Mouse (Mus musculus) limb, embryonic 13.5 days (tissue): ENCODE results near the gene Ms4a13. TPM values are rescaled to one million over a fixed set of nuclear protein-coding genes. Genes with fewer than 3 reads are reported as not detected.
A peak's percentile ranks its signal among the peaks of the same experiment; 100 is the strongest.
"Not testable (repeated sequence)": the region's sequence is repeated elsewhere in the genome, so short reads cannot be mapped to it uniquely, and the experiment has no call there.

Source experiments
- ATAC-seq: fragments of 200-750 bp; cut with Nextera tagmentation; 2 replicates; pipeline ENCODE4 v1.8.0; 2017; ENCODE audit warnings: low read depth, moderate number of reproducible peaks, moderate TSS enrichment; ENCODE audit not compliant: low FRiP score
- H3K27ac ChIP-seq: fragments of 300-500 bp; sonication (generic); 2 replicates; pipeline ENCODE4 v1.5.1; 2015; ENCODE audit warnings: inconsistent platforms, mild to moderate bottlenecking, moderate library complexity
- H3K27me3 ChIP-seq: fragments of 300-500 bp; sonication (generic); 2 replicates; pipeline ENCODE4 v1.6.1; 2015; ENCODE audit warnings: mild to moderate bottlenecking, inconsistent platforms
- H3K36me3 ChIP-seq: fragments of 300-500 bp; sonication (generic); 2 replicates; pipeline ENCODE4 v1.6.1; 2015; ENCODE audit warnings: inconsistent platforms, mild to moderate bottlenecking, moderate library complexity
- H3K4me1 ChIP-seq: fragments of 300-500 bp; sonication (generic); 2 replicates; pipeline ENCODE4 v1.6.1; 2015; ENCODE audit warnings: inconsistent platforms
- H3K4me2 ChIP-seq: fragments of 300-500 bp; sonication (generic); replicated peaks from 2 replicates; pipeline ENCODE4 v1.6.1; 2015; ENCODE audit warnings: inconsistent platforms, mild to moderate bottlenecking, moderate library complexity
- H3K4me3 ChIP-seq: fragments of 300-500 bp; sonication (generic); 2 replicates; pipeline ENCODE4 v1.5.1; 2015; ENCODE audit warnings: moderate library complexity, mild to moderate bottlenecking, inconsistent platforms
- H3K9ac ChIP-seq: fragments of 300-500 bp; sonication (generic); 2 replicates; pipeline ENCODE4 v1.6.1; 2015; ENCODE audit warnings: mild to moderate bottlenecking, inconsistent platforms
- H3K9me3 ChIP-seq: fragments of 300-500 bp; sonication (generic); 2 replicates; pipeline ENCODE4 v1.6.1; 2016; ENCODE audit warnings: inconsistent platforms
- WGBS: fragments of 180-500 bp; shearing (Covaris S2); methylation state at CpG from one replicate; pipeline ENCODE4 v1.1.7; 2015; 5-methylcytosine and 5-hydroxymethylcytosine counted together
- polyA plus RNA-seq: library from polyadenylated mRNA; unstranded; fragments of >200 nt; fragmentation: Nextera tagmentation; extraction: Ambion mirVana; gene quantifications from 2 replicates; pipeline ENCODE4 v1.2.1, GENCODE M21; 2015

Gene Ms4a13
- not detected in 2 replicates for polyA plus RNA-seq

DNA sequence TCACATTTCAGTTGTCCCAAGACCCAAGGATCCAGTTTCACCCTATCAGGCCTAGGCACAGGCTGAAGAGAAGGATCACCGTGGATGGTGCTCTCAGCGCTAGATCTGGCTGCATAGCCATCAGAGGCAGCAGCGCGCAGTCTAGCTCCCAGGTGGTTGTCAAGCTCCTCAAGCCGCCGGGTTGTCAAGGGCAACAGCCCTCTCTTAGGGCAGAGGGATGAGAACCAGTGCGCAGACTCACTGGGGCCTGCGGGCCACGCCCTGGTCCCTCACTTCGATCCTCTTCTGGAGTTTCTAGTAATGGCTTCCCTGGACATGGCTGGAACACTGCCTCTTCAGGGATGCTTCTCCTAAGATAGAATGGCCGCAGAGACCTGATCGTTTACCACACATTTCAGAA, at the start of gene Ms4a13:
TSS of gene Ms4a13 (minus strand) at position 192 of the 400 bp plus-strand sequence.
- no peak within 1 kb of the TSS for H3K27ac ChIP-seq
- no peaks in the 10 kb centered on the region for H3K36me3 ChIP-seq
- no peak for ATAC-seq
- H3K4me1 ChIP-seq, result no peaks in the 10 kb centered on the region
- no peaks in the 10 kb centered on the region for H3K27me3 ChIP-seq
- no peaks in the 10 kb centered on the region for H3K9me3 ChIP-seq
- no peak within 1 kb of the TSS for H3K4me2 ChIP-seq
- 67% methylated on average over 12 of the region's 12 CpGs for WGBS
- H3K4me3 ChIP-seq, result no peak within 1 kb of the TSS
- H3K9ac ChIP-seq, result no peak within 1 kb of the TSS

DNA sequence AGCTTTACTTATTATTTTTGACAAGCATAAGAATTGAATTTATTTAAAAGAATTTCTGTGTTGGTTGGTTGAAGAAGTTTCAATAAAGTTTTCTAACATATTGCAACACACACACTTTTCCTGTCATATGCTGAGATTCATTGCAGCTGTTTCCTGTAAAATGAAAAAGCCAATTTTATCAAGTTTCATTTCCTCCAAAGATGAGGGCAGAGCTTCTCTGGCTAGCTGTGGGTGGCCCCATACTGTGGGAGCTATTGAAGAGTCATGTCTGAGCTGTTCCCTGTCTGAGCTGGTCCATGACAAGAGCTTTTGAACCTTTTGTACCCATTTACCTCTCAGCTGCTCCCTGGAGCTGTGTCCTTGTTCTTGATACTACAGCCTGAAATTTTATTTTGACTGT, 47.7 kb upstream of the Ms4a13 start:
- Histone ChIP-seq H3K9me3 (no peaks in the 10 kb centered on the region), H3K27me3 (no peaks in the 10 kb centered on the region), H3K36me3 (no peaks in the 10 kb centered on the region), H3K4me2 (no peak overlapping the region), H3K4me3 (no peak overlapping the region), H3K27ac (no peak overlapping the region), H3K4me1 (no peaks in the 10 kb centered on the region), H3K9ac (no peak overlapping the region)
- no peak for ATAC-seq

DNA sequence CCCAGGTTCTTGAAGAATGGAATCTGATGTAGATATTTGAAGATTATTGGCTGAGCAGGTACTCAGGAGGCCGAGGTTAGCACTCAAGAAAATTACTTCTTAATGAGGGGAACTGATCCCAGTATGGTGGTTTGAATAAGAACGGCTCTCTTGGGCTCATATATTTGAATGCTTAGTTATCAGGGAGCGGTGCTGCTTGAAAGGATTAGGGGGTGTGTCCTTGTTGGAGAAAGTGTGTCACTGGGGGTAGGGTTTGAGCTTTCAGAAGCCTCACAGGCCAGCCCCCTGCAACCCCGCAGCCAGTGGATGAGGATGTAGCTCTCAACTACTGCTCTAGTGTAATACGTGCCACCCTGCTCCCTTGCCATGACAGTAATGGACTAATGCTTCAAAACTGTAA, 46.0 kb upstream of the Ms4a13 start:
- Histone ChIP-seq H3K27ac (no peak overlapping the region), H3K27me3 (no peaks in the 10 kb centered on the region), H3K9ac (no peak overlapping the region), H3K9me3 (no peaks in the 10 kb centered on the region), H3K36me3 (no peaks in the 10 kb centered on the region), H3K4me1 (no peaks in the 10 kb centered on the region), H3K4me3 (no peak overlapping the region), H3K4me2 (no peak overlapping the region)
- no peak for ATAC-seq
- 55% methylated on average over 5 of the region's 5 CpGs for WGBS

DNA sequence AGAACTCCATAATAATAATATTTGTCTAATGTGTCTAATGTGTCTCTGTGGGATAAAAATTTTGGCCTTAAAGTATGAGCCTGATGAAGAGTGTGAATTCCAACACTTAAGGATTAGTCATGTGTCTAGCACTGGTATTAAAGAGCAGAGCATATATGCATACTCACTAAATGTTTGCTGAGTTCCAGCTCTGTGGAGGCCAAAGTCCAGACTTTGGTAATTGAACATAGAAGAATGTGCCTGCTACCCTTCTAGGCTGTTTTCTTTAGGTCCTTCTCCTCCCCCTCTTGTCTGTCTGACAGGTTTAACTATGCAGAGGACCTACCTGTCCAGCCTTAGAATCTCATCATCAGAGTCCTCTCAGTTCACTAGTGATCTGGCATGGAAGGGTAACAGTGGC, 39.3 kb upstream of the Ms4a13 start:
- Histone ChIP-seq H3K4me3 (no peak overlapping the region), H3K27ac (no peak overlapping the region), H3K9me3 (no peaks in the 10 kb centered on the region), H3K36me3 (no peaks in the 10 kb centered on the region), H3K9ac (no peak overlapping the region), H3K4me2 (no peak overlapping the region), H3K4me1 (peaks cover 7% of the 10 kb centered on the region; the same call in 1 of the 2 replicates), H3K27me3 (no peaks in the 10 kb centered on the region)
- no peak for ATAC-seq

DNA sequence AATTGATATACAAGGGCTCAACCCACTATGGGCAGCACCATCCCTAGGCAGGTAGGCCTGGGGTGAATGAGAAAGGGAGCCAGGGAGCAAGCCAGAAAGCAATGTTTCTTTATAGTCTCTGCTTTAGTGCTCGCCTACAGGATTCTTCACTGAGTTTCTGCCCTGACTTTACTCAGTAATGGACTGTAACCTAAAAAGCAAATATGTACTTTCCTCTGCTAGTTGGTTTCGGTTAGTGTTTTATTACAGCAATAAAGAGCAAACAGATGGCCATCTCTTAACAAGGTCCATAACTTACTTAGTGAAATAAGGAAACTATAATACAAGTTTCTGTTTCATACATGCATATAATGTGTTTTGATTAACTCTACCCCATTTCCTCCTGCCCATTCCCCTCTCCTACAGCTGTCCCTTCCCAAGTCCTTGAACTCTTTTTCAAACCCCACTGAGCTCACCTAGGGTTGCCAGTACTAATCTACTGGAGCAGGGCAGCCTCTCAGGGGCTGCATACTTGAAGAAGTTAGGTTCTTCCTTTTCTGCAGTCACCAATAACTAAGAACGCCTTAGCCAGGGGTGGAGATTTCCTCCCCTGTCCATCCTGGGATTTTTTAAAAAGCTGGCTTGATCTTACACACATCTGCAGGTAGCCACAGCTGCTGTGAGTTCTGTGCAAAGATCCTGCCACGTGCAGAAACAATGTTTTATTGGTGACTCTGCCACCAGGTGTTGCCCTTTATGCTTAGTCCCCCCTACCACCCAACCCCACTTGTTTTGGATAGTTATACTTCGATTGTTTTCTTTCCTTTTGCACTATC, 38.6 kb upstream of the Ms4a13 start:
- Histone ChIP-seq H3K4me2 (no peak overlapping the region), H3K27me3 (no peaks in the 10 kb centered on the region), H3K36me3 (no peaks in the 10 kb centered on the region), H3K4me3 (no peak overlapping the region), H3K27ac (no peak overlapping the region), H3K4me1 (peaks cover 7% of the 10 kb centered on the region; the same call in 1 of the 2 replicates), H3K9ac (no peak overlapping the region), H3K9me3 (no peaks in the 10 kb centered on the region)
- 25% methylated on average over 5 of the region's 5 CpGs for WGBS
- ATAC-seq, result peak; percentile 57; the same call in 1 of the 2 replicates

DNA sequence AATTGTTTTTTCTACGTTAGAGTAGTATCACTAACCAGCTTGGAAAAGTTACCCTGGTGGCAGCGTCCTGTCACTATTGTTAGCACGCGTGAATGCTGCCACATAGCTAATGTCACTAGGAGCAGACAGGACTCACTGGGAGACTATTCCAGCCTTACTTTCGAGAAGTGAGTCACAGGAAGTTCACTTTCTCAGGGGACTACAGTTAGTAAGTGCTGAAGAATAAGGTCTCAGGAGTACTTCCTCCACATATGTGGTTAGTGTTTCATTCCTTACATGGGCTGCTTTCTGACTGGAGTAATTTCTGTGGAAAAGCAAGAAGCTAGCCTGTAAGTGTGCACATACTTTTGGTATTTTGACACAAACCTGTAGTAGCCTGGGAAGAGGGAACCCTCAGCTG, 37.7 kb upstream of the Ms4a13 start:
- no peak for ATAC-seq
- Histone ChIP-seq H3K4me2 (no peak overlapping the region), H3K9ac (no peak overlapping the region), H3K4me3 (no peak overlapping the region), H3K27ac (no peak overlapping the region), H3K9me3 (no peaks in the 10 kb centered on the region), H3K27me3 (no peaks in the 10 kb centered on the region), H3K4me1 (peaks cover 7% of the 10 kb centered on the region; the same call in 1 of the 2 replicates), H3K36me3 (no peaks in the 10 kb centered on the region)
- WGBS, result 79% methylated on average over 5 of the region's 5 CpGs

DNA sequence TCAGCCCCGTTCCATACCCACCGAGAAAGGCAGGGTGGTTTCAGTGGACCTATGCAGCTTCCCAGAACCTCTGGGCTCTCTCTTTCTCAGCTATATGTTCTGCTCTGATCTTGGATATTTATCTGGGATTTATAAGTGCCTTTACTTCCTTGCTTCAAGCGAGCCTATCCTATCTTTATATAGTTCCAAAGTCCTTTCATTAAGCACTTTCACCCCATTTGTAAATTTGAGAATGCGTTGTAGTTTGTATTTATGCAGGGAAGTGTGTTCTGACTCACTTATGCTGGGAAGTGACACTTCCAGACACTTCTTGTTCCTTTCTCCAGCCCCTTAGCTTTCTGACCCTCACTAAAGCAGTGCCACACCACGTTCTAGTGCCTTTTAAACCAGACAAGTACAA, 35.8 kb upstream of the Ms4a13 start, which contains the start of gene Ms4a12:
TSS of gene Ms4a12 (minus strand) at position 101 of the 400 bp plus-strand sequence.
- Histone ChIP-seq H3K27ac (no peak within 1 kb of the TSS), H3K27me3 (no peaks in the 10 kb centered on the region), H3K4me2 (no peak within 1 kb of the TSS), H3K36me3 (no peaks in the 10 kb centered on the region), H3K4me3 (no peak within 1 kb of the TSS), H3K4me1 (peaks cover 7% of the 10 kb centered on the region; the same call in 1 of the 2 replicates), H3K9me3 (no peaks in the 10 kb centered on the region), H3K9ac (no peak within 1 kb of the TSS)
- ATAC-seq, result no peak
- WGBS, result 73% methylated on average over 5 of the region's 5 CpGs

DNA sequence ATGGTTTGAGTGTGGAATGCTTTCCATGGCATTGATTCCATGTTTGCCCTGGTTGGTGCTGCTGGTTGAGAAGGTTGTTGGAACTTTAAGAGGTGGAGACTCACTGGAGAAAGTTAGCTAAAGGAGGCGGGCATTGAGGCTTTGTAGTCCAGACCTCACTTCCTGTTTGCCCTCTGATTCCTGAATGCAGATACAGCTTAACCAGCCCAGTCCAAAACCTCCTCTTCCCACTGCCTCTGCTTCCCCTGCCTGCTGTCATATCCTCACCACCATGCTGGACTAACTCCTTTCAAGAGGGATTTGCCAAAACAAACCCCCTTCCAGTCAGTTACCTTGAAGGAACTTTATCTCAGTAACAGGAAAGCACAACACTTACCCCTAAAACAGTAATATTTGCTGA, 4.0 kb downstream of the Ms4a13 start:
- Histone ChIP-seq H3K27ac (no peak overlapping the region), H3K9me3 (no peaks in the 10 kb centered on the region), H3K4me3 (no peak overlapping the region), H3K9ac (no peak overlapping the region), H3K36me3 (no peaks in the 10 kb centered on the region), H3K4me1 (no peaks in the 10 kb centered on the region), H3K4me2 (no peak overlapping the region), H3K27me3 (no peaks in the 10 kb centered on the region)
- WGBS, result 66% methylated on average over 1 of the region's 1 CpGs
- ATAC-seq, result no peak

DNA sequence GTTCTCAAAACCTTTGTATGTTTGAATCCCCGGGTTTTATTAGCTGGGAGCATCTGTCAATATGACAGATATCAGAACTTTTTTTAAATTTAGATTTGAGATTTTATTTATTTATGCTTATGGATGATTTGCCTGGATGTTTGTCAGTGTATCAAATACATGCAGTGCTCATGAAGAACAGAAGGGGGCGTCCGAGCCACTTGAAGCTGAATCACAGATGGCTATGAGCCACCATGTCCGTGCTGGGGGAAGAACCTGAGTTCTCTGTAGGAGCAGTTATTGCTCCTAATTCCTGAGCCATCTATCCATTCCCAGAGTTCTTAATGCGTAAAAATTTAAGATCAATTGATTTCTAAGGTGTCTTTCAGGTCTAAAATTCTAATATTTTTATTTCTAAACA, 12.4 kb downstream of the Ms4a13 start:
- H3K4me1 ChIP-seq, result no peaks in the 10 kb centered on the region
- no peak overlapping the region for H3K27ac ChIP-seq
- ATAC-seq, result no peak
- 16% methylated on average over 5 of the region's 5 CpGs for WGBS
- H3K9me3 ChIP-seq, result no peaks in the 10 kb centered on the region
- H3K4me2 ChIP-seq, result no peak overlapping the region
- H3K36me3 ChIP-seq, result no peaks in the 10 kb centered on the region
- H3K27me3 ChIP-seq, result no peaks in the 10 kb centered on the region
- H3K9ac ChIP-seq, result no peak overlapping the region
- H3K4me3 ChIP-seq, result no peak overlapping the region

DNA sequence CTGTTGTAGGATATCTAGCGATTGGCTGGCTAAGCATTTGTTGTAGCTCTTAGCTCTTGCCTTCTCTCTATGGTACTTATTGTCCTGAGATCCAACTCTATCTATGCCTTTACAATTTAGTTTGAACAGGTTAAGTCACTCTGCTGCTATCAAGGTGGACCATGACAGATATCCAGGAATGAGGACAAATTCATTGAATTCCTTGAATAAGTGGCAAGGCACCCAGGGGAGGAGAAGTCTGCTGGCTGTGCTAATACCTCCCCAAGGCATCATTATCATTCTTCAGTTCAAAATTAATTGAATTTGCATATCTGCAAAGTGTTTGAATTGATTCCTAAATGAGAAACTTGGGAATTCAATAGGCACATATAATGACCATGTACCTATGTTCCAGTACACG, 19.1 kb downstream of the Ms4a13 start:
- H3K9me3 ChIP-seq, result no peaks in the 10 kb centered on the region
- no peak overlapping the region for H3K27ac ChIP-seq
- no peaks in the 10 kb centered on the region for H3K27me3 ChIP-seq
- no peak overlapping the region for H3K9ac ChIP-seq
- H3K4me3 ChIP-seq, result no peak overlapping the region
- no peak overlapping the region for H3K4me2 ChIP-seq
- H3K4me1 ChIP-seq, result no peaks in the 10 kb centered on the region
- ATAC-seq, result no peak
- H3K36me3 ChIP-seq, result no peaks in the 10 kb centered on the region
- 70% methylated on average over 2 of the region's 2 CpGs for WGBS

DNA sequence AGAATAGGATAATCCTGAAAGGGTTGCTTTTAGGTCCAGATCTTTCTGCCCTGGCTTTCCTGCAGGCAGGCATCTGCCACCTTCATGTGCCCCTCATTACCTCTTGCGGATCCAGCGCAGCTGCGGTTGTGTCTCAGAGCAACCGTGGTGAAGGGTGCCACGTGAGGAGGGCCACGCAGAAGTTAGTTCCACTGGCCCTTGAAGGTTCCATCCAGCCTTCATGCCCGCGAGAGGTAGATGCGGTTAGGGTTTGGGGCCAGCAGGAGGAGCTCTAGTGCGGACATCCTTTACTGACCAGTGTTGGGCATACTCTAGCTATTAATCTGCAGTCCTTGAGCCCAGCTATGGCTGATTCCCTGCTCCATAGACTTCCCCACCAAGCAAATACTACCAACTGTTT, 31.4 kb downstream of the Ms4a13 start, which contains the start of gene 1700025F22Rik:
TSS of gene 1700025F22Rik (minus strand) at position 149 of the 400 bp plus-strand sequence.
- H3K4me1 ChIP-seq, result no peaks in the 10 kb centered on the region
- H3K27me3 ChIP-seq, result no peaks in the 10 kb centered on the region
- no peak within 1 kb of the TSS for H3K9ac ChIP-seq
- no peak for ATAC-seq
- H3K4me2 ChIP-seq, result no peak within 1 kb of the TSS
- H3K27ac ChIP-seq, result no peak within 1 kb of the TSS
- H3K36me3 ChIP-seq, result no peaks in the 10 kb centered on the region
- no peaks in the 10 kb centered on the region for H3K9me3 ChIP-seq
- H3K4me3 ChIP-seq, result no peak within 1 kb of the TSS
- 26% methylated on average over 10 of the region's 10 CpGs for WGBS

DNA sequence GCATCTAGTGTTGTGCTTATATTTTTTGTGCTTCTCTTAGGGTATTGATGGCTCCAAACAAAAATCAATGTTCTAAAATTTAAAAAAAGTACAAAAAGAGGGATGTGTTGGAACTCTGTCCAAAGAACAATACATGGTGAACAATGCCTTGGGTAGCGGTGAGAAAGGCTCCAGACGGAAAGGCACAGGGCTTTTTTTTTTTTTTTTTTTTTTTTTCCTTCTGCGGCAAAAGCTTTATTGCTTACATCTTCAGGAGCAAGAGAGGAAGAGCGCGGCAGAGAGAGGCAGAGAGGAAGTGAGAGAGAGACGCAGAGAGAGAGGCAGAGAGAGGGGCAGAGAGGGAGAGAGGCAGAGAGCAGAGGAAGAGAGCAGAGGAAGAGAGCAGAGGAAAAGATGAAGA, 38.6 kb downstream of the Ms4a13 start:
- 85% methylated on average over 5 of the region's 6 CpGs for WGBS
- H3K4me2 ChIP-seq, ATAC-seq, H3K4me1 ChIP-seq, H3K4me3 ChIP-seq, H3K9ac ChIP-seq, H3K27me3 ChIP-seq, H3K36me3 ChIP-seq, H3K27ac ChIP-seq, H3K9me3 ChIP-seq: not testable (repeated sequence)

DNA sequence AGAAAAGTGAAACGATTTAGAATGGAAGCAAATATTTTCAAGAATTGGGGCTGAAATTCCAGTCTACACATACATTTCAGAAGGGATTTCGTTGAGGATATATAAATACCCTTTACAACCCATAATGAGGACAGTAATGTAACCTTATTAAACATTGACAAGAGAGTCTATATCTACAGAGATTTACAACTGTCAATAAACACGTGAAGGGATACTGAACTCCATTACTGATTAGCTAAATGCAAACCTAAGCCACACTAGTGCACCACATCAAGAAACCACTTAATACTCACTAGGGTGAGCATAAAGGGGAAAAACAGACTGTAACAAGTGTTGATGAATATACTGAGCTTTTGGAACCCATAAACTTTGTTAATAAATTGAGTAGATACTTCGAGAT, 61.2 kb downstream of the Ms4a13 start:
- H3K27me3 ChIP-seq, result 0 out of 2 replicates have a peak, but pooled peaks cover 4% of the 10 kb centered on the region
- 62% methylated on average over 4 of the region's 4 CpGs for WGBS
- H3K9me3 ChIP-seq, result no peaks in the 10 kb centered on the region
- H3K4me3 ChIP-seq, result no peak overlapping the region
- no peak for ATAC-seq
- no peaks in the 10 kb centered on the region for H3K36me3 ChIP-seq
- no peaks in the 10 kb centered on the region for H3K4me1 ChIP-seq
- H3K9ac ChIP-seq, result no peak overlapping the region
- no peak overlapping the region for H3K27ac ChIP-seq
- no peak overlapping the region for H3K4me2 ChIP-seq
